ENCODE assay signal across 16 mouse cellular contexts in the genomic region with DNA sequence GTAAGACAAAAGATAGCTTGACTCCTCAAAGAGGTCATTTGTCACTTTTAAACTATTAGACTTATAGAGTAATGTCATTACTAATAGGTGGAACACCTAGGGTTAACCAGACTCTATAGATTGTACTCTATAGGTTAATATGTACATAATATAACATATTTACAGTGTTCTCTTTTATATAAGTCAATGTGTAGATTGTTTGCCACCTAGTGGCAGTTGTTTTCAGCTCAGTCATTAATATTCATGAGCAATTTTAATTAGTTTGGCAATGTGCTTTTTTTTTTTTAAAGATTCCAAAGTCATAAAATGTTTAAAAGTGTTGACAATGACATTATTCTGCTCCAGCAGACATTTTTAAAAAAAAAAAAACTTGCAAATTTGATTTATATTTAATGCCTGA.
DNase-seq lines count a peak whose midpoint lies in the region; ATAC-seq and TF ChIP-seq lines count a peak whose summit lies in the region.
"Had no signal": no experiment of that assay in that cellular context is flagged by ENCODE, and none has a peak within 500 bp of the region (broad histone marks: within the 10 kb centered on the region; RNA-seq: fewer than 3 reads in every experiment).

No protein-coding gene starts in this region.

- ATAC-seq in midbrain, embryonic 11.5 days (ENCODE audit: low FRiP score): no peak
- no peak for ATAC-seq in midbrain, embryonic 15.5 days (replicated peaks)
- ATAC-seq in Patski: no peak

- POLR2A ChIA-PET in Patski (lab: Charles Lee): no interaction called here

- no peaks in the 10 kb centered on the region for H3K9me3 ChIP-seq in midbrain, embryonic 11.5 days (ENCODE audit: control insufficient read depth, low read length)
- no peaks in the 10 kb centered on the region for H3K9me3 ChIP-seq in midbrain, embryonic 15.5 days
- H3K9me3 ChIP-seq: forebrain, embryonic 12.5 days; neural tube, embryonic 13.5 days; stomach, embryonic 15.5 days had no signal

- DNase-seq in kidney, adult 2 months: peak; percentile 20
- DNase-seq in kidney, adult 18-20 months: no peak
- DNase-seq in midbrain, embryonic 11.5 days (ENCODE audit: low spot score, missing footprints): peak; percentile 51
- DNase-seq in Patski (ENCODE audit: low read depth, low spot score): no peak
- DNase-seq in retina, postnatal 1 day: peak; percentile 20
- DNase-seq in adrenal gland, postnatal 14 days: no peak
- DNase-seq: adrenal gland, postnatal 10 days; cerebellum, adult 18-20 months; heart, adult 11 months; heart, postnatal 4 days; right cerebral cortex, postnatal 14 days had no signal

- no peak for TF ChIP-seq POLR2A in kidney, adult 2 months (IDR thresholded peaks at IDR 0.05; ENCODE audit: low read depth, low read length)

- H3K9ac ChIP-seq in midbrain, embryonic 11.5 days (ENCODE audit: low read length): no peak overlapping the region
- no peak overlapping the region for H3K9ac ChIP-seq in midbrain, embryonic 15.5 days
- H3K9ac ChIP-seq: forebrain, embryonic 12.5 days; neural tube, embryonic 13.5 days; stomach, embryonic 15.5 days had no signal

- in situ Hi-C loops in Patski (cut with MboI; ENCODE audit: low pct_unique_long_range_greater_than_20kb): no loop called here

- no peak overlapping the region for H3K4me2 ChIP-seq in midbrain, embryonic 11.5 days
- H3K4me2 ChIP-seq in midbrain, embryonic 15.5 days: no peak overlapping the region
- H3K4me2 ChIP-seq: forebrain, embryonic 12.5 days; liver, embryonic 11.5 days; neural tube, embryonic 13.5 days; stomach, embryonic 15.5 days had no signal

- no peak for TF ChIP-seq CTCF in kidney, adult 2 months (conservative IDR thresholded peaks at IDR 0.05; ENCODE audit: insufficient read depth, insufficient read length, low read depth, low read length)
- TF ChIP-seq CTCF in Patski (IDR thresholded peaks at IDR 0.05): peak; percentile 16

- no peaks in the 10 kb centered on the region for H3K36me3 ChIP-seq in kidney, adult 2 months (ENCODE audit: control insufficient read depth, insufficient read depth, low read length)
- no peaks in the 10 kb centered on the region for H3K36me3 ChIP-seq in midbrain, embryonic 11.5 days (ENCODE audit: control insufficient read depth, insufficient read depth, low read length)
- H3K36me3 ChIP-seq in midbrain, embryonic 15.5 days (replicated peaks): no peaks in the 10 kb centered on the region
- H3K36me3 ChIP-seq: forebrain, embryonic 12.5 days; neural tube, embryonic 13.5 days; stomach, embryonic 15.5 days had no signal

- H3K27ac ChIP-seq in kidney, adult 2 months (ENCODE audit: insufficient read depth, low read depth, low read length): no peak overlapping the region
- no peak overlapping the region for H3K27ac ChIP-seq in midbrain, embryonic 11.5 days (ENCODE audit: low read depth, low read length)
- H3K27ac ChIP-seq in midbrain, embryonic 15.5 days: no peak overlapping the region
- H3K27ac ChIP-seq: forebrain, embryonic 12.5 days; neural tube, embryonic 13.5 days; stomach, embryonic 15.5 days had no signal

- no peaks in the 10 kb centered on the region for H3K4me1 ChIP-seq in kidney, adult 2 months (ENCODE audit: control insufficient read depth, insufficient read depth, low read length)
- no peaks in the 10 kb centered on the region for H3K4me1 ChIP-seq in midbrain, embryonic 11.5 days (ENCODE audit: control insufficient read depth, insufficient read depth, low read length)
- H3K4me1 ChIP-seq in midbrain, embryonic 15.5 days: no peaks in the 10 kb centered on the region
- H3K4me1 ChIP-seq: forebrain, embryonic 12.5 days; neural tube, embryonic 13.5 days; stomach, embryonic 15.5 days had no signal

- H3K4me3 ChIP-seq in kidney, adult 2 months (ENCODE audit: insufficient read depth, low read depth, low read length): no peak overlapping the region
- H3K4me3 ChIP-seq in midbrain, embryonic 11.5 days (ENCODE audit: low read depth, low read length): no peak overlapping the region
- no peak overlapping the region for H3K4me3 ChIP-seq in midbrain, embryonic 15.5 days
- H3K4me3 ChIP-seq: forebrain, embryonic 12.5 days; neural tube, embryonic 13.5 days; stomach, embryonic 15.5 days had no signal

- CTCF ChIA-PET in Patski (lab: Charles Lee): no interaction called here

- H3K27me3 ChIP-seq in kidney, adult 2 months (replicated peaks; ENCODE audit: control insufficient read depth, insufficient read depth, low read length): no peaks in the 10 kb centered on the region
- no peaks in the 10 kb centered on the region for H3K27me3 ChIP-seq in midbrain, embryonic 11.5 days (ENCODE audit: control insufficient read depth, insufficient read depth, low read length)
- no peaks in the 10 kb centered on the region for H3K27me3 ChIP-seq in midbrain, embryonic 15.5 days (replicated peaks)
- peaks cover 3% of the 10 kb centered on the region for H3K27me3 ChIP-seq in Patski
- H3K27me3 ChIP-seq: forebrain, embryonic 12.5 days; neural tube, embryonic 13.5 days; stomach, embryonic 15.5 days had no signal

Comparison
In these comparisons a context has a peak if more than half of its experiments do, and no peak if none do; other contexts are left out.
1. DNase-seq: peak in kidney, adult 2 months (single experiment), midbrain, embryonic 11.5 days (single experiment) and retina, postnatal 1 day (single experiment); none in kidney, adult 18-20 months (single experiment), Patski (single experiment) and adrenal gland, postnatal 14 days (single experiment).